Mouse (Mus musculus) thymus, adult 2 months (tissue): ENCODE measurements around the gene 2900026A02Rik.

Experiments used
- CTCF ChIP-seq: fragments of 200-500 bp; IDR thresholded peaks from 2 replicates; pipeline ENCODE4 v1.5.1; 2012; ENCODE audit warnings: mild to moderate bottlenecking, control low read depth, low read length, moderate library complexity, borderline replicate concordance; ENCODE audit not compliant: control insufficient read depth, poor library complexity, insufficient read depth; ENCODE audit errors: extremely low read depth
- POLR2A ChIP-seq: fragments of 200-500 bp; IDR thresholded peaks from 2 replicates; pipeline ENCODE4 v1.6.1; 2012; ENCODE audit warnings: mild to moderate bottlenecking, low read length, control low read depth, moderate library complexity; ENCODE audit not compliant: control insufficient read depth, poor library complexity, insufficient read depth; ENCODE audit errors: extremely low read depth

DNA sequence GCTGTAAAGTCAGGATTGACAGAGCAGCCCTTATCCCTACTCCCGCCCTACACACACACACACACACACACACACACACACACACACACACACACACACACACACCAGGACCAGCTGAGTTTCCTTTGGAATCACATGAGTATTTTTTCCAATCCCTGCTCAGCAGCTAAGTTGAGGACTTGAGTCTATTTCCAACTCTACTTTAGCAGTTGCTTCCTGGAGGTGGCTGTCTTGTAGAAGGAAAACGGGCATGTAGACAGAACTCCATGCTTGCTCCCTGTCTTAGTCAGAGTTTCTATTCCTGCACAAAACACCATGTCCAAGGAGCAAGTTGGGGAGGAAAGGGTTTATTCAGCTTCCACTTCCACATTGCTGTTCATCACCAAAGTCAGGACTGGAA, 133.6 kb downstream of the 2900026A02Rik start:
- TF ChIP-seq CTCF (no peak), POLR2A (no peak)
